Mouse (Mus musculus): ENCODE measurements at regions not wholly inside any gene's neighbourhood (a gene's known extent, or its start where the extent isn't known, plus 50 kb on each side); places are given as distances from the start of the nearest gene placed in this dataset.

DNA sequence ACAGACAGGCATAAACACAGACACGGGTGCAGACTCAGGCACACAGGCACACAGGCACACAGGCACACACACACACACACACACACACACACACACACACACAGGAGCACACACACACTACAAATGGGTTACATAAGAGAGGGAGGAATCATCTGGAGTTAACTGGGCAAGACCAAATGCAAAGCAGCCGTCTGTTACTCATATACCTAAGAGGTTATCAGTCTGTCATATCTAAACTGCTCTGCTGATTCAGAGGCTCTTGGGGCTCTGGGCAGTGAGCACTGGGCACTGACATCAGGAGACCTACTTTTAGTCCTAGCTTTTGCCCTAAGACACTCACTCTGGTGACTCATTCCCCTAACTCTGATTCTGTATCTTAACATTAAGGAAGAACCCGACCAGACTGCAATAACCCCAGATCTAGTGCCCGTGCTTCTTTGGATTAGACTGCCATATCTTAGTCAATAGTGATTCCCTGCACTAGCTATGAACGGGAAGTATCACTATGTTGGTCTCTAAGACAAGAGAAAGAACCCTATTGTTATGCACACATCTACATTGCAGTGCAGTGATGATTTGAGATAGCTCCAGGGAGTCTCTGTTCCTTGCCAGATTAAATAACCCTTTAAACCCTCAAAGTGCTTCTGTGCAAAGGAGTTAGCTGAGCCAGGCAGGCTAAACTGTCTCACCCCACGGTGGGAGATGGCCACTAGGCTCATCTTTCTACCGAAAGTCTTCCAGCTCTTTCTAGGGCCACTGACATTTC, 78.0 kb upstream of the Ndufb6 start:
- Histone ChIP-seq H3K4me3 (replicated peaks; ENCODE audit: low read length) (no peak overlapping the region), H3K36me3 (ENCODE audit: insufficient read depth, low read length) (no peaks in the 10 kb centered on the region), H3K9me3 (ENCODE audit: low read length) (no peaks in the 10 kb centered on the region), H3K4me1 (replicated peaks; ENCODE audit: low read depth, low read length) (no peaks in the 10 kb centered on the region), H3K27me3 (ENCODE audit: insufficient read depth, low read length) (no peaks in the 10 kb centered on the region)
- peak; percentile 45; the same call in 1 of the 2 replicates for TF ChIP-seq NANOG (IDR thresholded peaks at IDR 0.05; ENCODE audit: borderline replicate concordance, low read length)
- TF ChIP-seq POU5F1 (IDR thresholded peaks at IDR 0.05; ENCODE audit: borderline replicate concordance, low read length), result peak; percentile 18; the same call in 1 of the 2 replicates
- no peak for TF ChIP-seq CTCF (conservative IDR thresholded peaks at IDR 0.05; ENCODE audit: low read length)

DNA sequence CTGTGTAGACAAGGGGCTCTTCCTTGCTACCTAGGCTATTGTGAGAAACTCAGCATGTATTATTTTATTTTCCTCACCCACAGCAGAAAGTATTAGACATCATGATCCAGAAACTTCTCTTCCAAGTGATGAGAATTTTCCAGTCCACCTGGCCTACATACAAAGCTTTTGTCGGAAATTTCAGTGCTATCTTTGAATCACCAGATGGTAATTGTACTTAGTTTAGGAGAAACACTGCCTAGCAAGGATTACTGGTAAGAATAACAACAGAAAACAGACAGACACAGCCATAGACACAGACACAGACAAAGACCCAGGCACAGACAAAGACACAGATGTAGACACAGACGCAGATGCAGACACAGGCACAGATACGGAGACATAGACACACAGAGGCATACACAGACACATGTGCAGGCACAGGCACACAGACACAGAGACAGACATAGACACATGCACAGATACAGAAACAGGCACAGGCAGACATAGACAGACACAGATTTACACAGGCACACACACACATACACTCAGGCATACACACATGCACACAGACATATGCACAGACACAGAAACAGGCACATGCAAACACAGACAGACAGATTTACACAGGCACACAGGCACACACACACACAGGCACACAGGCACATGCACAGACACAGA, 76.7 kb upstream of the Ndufb6 start:
- TF ChIP-seq NANOG (IDR thresholded peaks at IDR 0.05; ENCODE audit: borderline replicate concordance, low read length), result no peak
- TF ChIP-seq POU5F1 (IDR thresholded peaks at IDR 0.05; ENCODE audit: borderline replicate concordance, low read length), result no peak
- TF ChIP-seq CTCF (conservative IDR thresholded peaks at IDR 0.05; ENCODE audit: low read length), result no peak
- Histone ChIP-seq H3K4me3 (replicated peaks; ENCODE audit: low read length) (no peak overlapping the region), H3K4me1 (replicated peaks; ENCODE audit: low read depth, low read length) (no peaks in the 10 kb centered on the region), H3K9me3 (ENCODE audit: low read length) (no peaks in the 10 kb centered on the region), H3K27me3 (ENCODE audit: insufficient read depth, low read length) (no peaks in the 10 kb centered on the region), H3K36me3 (ENCODE audit: insufficient read depth, low read length) (no peaks in the 10 kb centered on the region)

DNA sequence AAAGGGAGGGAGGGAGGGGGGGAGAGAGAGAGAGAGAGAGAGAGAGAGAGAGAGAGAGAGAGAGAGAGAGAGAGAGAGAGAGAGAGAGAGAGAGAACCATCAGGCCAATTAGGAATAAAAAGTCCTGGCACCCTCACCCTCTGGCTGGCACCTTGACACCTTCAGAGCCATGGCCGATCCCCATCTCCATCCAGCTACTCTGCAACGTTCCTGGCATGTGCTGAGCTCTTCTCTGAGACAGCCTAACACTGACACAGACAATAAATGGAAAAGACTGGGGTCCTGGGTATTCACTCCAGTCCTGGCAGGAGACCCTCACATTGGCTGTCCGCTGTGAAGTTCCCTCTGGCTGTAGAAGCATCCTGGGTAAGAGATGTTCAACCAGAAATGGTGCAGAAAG, 75.2 kb upstream of the Ndufb6 start:
- TF ChIP-seq CTCF (conservative IDR thresholded peaks at IDR 0.05; ENCODE audit: low read length) (no peak), POU5F1 (IDR thresholded peaks at IDR 0.05; ENCODE audit: borderline replicate concordance, low read length) (no peak), NANOG (IDR thresholded peaks at IDR 0.05; ENCODE audit: borderline replicate concordance, low read length) (no peak)
- Histone ChIP-seq H3K36me3 (ENCODE audit: insufficient read depth, low read length) (no peaks in the 10 kb centered on the region), H3K4me3 (replicated peaks; ENCODE audit: low read length) (no peak overlapping the region), H3K9me3 (ENCODE audit: low read length) (no peaks in the 10 kb centered on the region), H3K4me1 (replicated peaks; ENCODE audit: low read depth, low read length) (no peaks in the 10 kb centered on the region), H3K27me3 (ENCODE audit: insufficient read depth, low read length) (no peaks in the 10 kb centered on the region)

DNA sequence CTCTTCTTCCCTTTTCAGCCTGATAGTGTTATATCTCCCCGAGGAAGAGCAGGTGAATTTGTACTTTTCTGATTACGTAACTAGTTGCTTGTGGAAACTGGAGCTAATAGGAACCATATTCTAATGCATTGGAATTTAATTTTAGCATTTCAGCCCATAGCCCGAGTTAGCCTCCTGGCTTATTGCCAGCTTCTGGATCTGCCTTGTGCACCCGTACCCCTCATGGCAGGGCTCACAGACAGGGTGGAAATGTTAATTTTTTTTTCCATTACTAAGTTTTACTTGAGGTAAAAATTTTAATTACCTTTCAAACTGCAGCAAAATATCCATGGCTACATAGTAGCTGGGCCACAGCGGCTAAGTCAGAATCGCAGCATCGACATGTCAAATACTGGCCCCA, 72.4 kb upstream of the Ndufb6 start:
- Histone ChIP-seq H3K9me3 (ENCODE audit: low read length) (no peaks in the 10 kb centered on the region), H3K4me1 (replicated peaks; ENCODE audit: low read depth, low read length) (no peaks in the 10 kb centered on the region), H3K4me3 (replicated peaks; ENCODE audit: low read length) (no peak overlapping the region), H3K36me3 (ENCODE audit: insufficient read depth, low read length) (no peaks in the 10 kb centered on the region), H3K27me3 (ENCODE audit: insufficient read depth, low read length) (0 out of 2 replicates have a peak, but pooled peaks cover 4% of the 10 kb centered on the region)
- TF ChIP-seq POU5F1 (IDR thresholded peaks at IDR 0.05; ENCODE audit: borderline replicate concordance, low read length) (no peak), NANOG (IDR thresholded peaks at IDR 0.05; ENCODE audit: borderline replicate concordance, low read length) (no peak), CTCF (conservative IDR thresholded peaks at IDR 0.05; ENCODE audit: low read length) (no peak)

DNA sequence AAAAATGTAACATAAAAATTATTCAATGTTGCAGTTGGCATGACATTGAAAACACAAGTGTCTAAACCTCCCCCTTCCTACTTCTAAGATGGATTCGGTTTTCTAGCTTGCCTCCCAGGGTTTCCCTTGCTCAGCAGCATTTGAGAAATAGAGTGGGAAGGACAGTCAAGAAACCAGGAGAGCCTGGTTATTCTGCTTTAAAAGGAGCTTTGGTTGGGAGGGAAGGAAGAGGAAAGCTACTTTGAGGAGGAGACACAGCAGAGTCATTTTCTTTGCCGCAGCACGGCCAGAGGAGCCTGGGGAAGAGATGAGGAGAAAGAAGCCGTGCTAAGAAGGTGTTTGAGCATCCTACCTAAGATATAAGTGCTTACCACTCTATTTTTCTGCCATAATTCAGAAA, 71.9 kb upstream of the Ndufb6 start:
- no peaks in the 10 kb centered on the region for H3K36me3 ChIP-seq (ENCODE audit: insufficient read depth, low read length)
- 0 out of 2 replicates have a peak, but pooled peaks cover 4% of the 10 kb centered on the region for H3K27me3 ChIP-seq (ENCODE audit: insufficient read depth, low read length)
- no peak overlapping the region for H3K4me3 ChIP-seq (replicated peaks; ENCODE audit: low read length)
- H3K4me1 ChIP-seq (replicated peaks; ENCODE audit: low read depth, low read length), result no peaks in the 10 kb centered on the region
- no peak for TF ChIP-seq NANOG (IDR thresholded peaks at IDR 0.05; ENCODE audit: borderline replicate concordance, low read length)
- TF ChIP-seq POU5F1 (IDR thresholded peaks at IDR 0.05; ENCODE audit: borderline replicate concordance, low read length), result no peak
- no peak for TF ChIP-seq CTCF (conservative IDR thresholded peaks at IDR 0.05; ENCODE audit: low read length)
- no peaks in the 10 kb centered on the region for H3K9me3 ChIP-seq (ENCODE audit: low read length)

DNA sequence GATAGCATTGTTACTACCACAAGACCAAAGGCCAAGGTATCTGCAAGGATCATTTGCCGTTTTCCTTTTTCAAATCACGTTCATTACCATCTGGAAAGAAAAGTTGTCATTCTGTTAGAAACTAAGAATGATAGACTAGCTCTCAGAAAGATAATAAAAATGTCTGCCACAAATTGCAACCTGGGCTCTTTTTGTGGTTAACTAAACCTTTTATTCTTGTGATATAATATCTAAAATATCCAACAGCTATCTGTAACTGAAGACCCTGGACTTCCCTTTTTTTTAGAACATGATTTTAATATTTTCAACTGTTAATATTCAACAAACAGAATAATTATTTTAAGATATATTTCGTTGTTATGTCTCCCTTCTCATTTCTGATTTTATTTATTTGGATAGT, 66.6 kb upstream of the Ndufb6 start:
- Histone ChIP-seq H3K36me3 (ENCODE audit: insufficient read depth, low read length) (no peaks in the 10 kb centered on the region), H3K4me1 (replicated peaks; ENCODE audit: low read depth, low read length) (no peaks in the 10 kb centered on the region), H3K9me3 (ENCODE audit: low read length) (no peaks in the 10 kb centered on the region), H3K27me3 (ENCODE audit: insufficient read depth, low read length) (0 out of 2 replicates have a peak, but pooled peaks cover 4% of the 10 kb centered on the region), H3K4me3 (replicated peaks; ENCODE audit: low read length) (no peak overlapping the region)
- TF ChIP-seq CTCF (conservative IDR thresholded peaks at IDR 0.05; ENCODE audit: low read length), result no peak
- no peak for TF ChIP-seq NANOG (IDR thresholded peaks at IDR 0.05; ENCODE audit: borderline replicate concordance, low read length)
- TF ChIP-seq POU5F1 (IDR thresholded peaks at IDR 0.05; ENCODE audit: borderline replicate concordance, low read length), result no peak

DNA sequence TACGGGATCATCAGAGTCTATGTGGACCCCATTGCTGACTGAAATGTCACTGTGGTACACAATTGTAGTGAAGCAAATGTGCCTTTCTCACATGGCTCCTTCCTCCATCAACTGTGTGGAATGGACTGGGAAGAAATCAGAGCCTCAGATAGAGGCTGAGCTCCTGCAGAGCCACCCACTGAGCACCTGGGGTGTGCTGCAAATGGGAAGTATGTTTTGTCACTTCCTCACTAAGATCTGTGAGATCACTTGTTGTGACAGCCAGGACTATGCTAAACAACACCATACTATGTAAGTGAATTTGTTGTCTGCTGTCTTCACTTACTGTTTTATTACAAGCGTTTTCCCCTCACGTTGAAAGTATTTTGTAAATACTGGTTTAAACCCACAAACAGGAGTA, 63.0 kb upstream of the Ndufb6 start:
- Histone ChIP-seq H3K36me3 (ENCODE audit: insufficient read depth, low read length) (no peaks in the 10 kb centered on the region), H3K9me3 (ENCODE audit: low read length) (peaks cover 4% of the 10 kb centered on the region; the same call in 1 of the 2 replicates), H3K4me1 (replicated peaks; ENCODE audit: low read depth, low read length) (no peaks in the 10 kb centered on the region), H3K4me3 (replicated peaks; ENCODE audit: low read length) (no peak overlapping the region), H3K27me3 (ENCODE audit: insufficient read depth, low read length) (no peaks in the 10 kb centered on the region)
- TF ChIP-seq CTCF (conservative IDR thresholded peaks at IDR 0.05; ENCODE audit: low read length) (no peak), POU5F1 (IDR thresholded peaks at IDR 0.05; ENCODE audit: borderline replicate concordance, low read length) (no peak), NANOG (IDR thresholded peaks at IDR 0.05; ENCODE audit: borderline replicate concordance, low read length) (no peak)

DNA sequence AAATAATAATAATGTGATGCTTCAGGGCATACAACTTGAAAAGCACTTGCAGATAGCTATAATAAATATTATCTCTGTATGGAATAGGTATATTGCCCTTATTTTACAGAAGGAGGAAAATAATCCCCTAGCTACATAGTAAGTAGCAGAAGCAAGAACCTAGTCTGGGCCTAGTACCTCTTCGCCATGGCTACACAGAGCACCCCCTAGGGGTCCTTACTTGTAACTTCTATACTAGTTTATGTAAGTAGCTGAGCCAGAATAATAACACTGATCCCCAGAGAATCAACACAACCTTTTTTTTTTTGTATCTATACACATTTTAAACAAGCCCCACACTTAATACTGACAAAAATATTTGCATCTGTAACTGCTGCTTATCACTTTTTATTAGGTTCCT, 55.6 kb upstream of the Ndufb6 start:
- H3K4me3 ChIP-seq (replicated peaks; ENCODE audit: low read length), result no peak overlapping the region
- H3K36me3 ChIP-seq (ENCODE audit: insufficient read depth, low read length), result no peaks in the 10 kb centered on the region
- no peaks in the 10 kb centered on the region for H3K4me1 ChIP-seq (replicated peaks; ENCODE audit: low read depth, low read length)
- TF ChIP-seq NANOG (IDR thresholded peaks at IDR 0.05; ENCODE audit: borderline replicate concordance, low read length), result no peak
- peak; percentile 37 for TF ChIP-seq CTCF (conservative IDR thresholded peaks at IDR 0.05; ENCODE audit: low read length)
- no peak for TF ChIP-seq POU5F1 (IDR thresholded peaks at IDR 0.05; ENCODE audit: borderline replicate concordance, low read length)
- H3K27me3 ChIP-seq (ENCODE audit: insufficient read depth, low read length), result no peaks in the 10 kb centered on the region
- H3K9me3 ChIP-seq (ENCODE audit: low read length), result peaks cover 4% of the 10 kb centered on the region; the same call in 1 of the 2 replicates
